Mouse (Mus musculus) spleen, adult 10 weeks (tissue): ENCODE results near the gene Cabs1. TPM values are rescaled to one million over a fixed set of nuclear protein-coding genes. Genes with fewer than 3 reads are reported as not detected.

ENCODE experiments used
- polyA plus RNA-seq: library from polyadenylated mRNA; stranded (reverse); fragments of 350-450 nt; fragmentation: Illumina TruSeq; extraction: RNeasy Lipid Tissue Mini Kit (QIAGEN cat#74804); gene quantifications from one replicate; pipeline ENCODE4 v1.2.3, GENCODE M21; 2015; ENCODE audit warnings: low replicate concordance; ENCODE audit not compliant: insufficient read depth

Gene Cabs1
- polyA plus RNA-seq, result not detected

DNA sequence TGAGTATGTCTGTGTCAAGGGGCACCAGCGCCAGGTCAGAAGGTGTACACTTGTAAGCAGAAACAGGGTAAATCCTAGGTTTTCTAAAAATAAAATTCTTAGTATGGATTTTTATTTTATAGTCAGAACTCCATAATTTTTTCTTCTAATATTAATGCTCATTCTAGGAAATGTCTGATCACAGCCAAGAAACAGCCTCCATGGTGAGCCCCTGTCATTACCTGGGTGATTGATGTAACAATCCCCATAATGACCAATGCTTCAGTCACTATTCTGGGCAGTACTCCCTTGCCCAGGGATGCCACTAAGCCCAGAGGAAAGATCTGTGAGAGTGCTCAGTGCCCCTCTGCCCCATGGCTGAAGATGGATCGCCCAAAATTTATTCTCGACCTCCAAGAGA lies at the start of gene Cabs1:
Cabs1 (plus strand) TSS at position 301 of the 400 bp plus-strand sequence.

GRCm38 (mm10) chr5:87969201-87969600 lies 10.0 kb upstream of the Cabs1 start, which contains the start of the genes 2310003L06Rik and Gm28434:
2310003L06Rik (plus strand) TSS chr5:87969459.
Gm28434 (plus strand) TSS chr5:87969517.

DNA sequence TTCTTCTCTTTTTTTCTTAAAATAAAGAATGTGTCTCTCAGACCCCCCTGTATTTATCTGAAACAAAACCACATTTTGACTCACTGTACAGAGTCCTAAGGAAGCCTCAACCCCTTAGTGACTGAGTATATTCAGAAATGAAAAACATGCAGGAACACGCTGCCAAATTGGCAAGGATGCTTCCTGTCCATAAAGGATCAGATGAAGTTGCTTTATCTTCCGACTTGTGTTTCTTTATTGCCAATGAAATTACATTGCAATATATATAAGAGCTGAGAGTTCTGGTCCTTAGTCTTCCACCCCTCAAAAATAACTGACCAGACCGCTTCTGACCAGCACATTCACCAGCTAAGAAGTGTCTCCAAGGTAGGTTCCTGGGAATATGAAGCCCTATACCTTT lies 23.0 kb downstream of the Cabs1 start, which contains the start of gene Smr3a:
Smr3a (plus strand) TSS at position 301 of the 400 bp plus-strand sequence.

Other genes starting within 250 kb of the Cabs1 start
- not detected for gene Csn1s2a, start 204.9 kb upstream of the Cabs1 start, polyA plus RNA-seq
- gene Csn1s2b, start 171.4 kb upstream of the Cabs1 start, polyA plus RNA-seq, result not detected
- gene Prr27, start 153.8 kb upstream of the Cabs1 start, polyA plus RNA-seq, result not detected
- gene Odam, start 94.4 kb upstream of the Cabs1 start, polyA plus RNA-seq, result not detected
- not detected for gene Csn3, start 53.9 kb upstream of the Cabs1 start, polyA plus RNA-seq
- not detected for gene 2310003L06Rik, start 10.0 kb upstream of the Cabs1 start, polyA plus RNA-seq
- not detected for gene Gm28434, start 9.9 kb upstream of the Cabs1 start, polyA plus RNA-seq
- not detected for gene Smr3a, start 23.1 kb downstream of the Cabs1 start, polyA plus RNA-seq
- not detected for gene Smr2, start 107.1 kb downstream of the Cabs1 start, polyA plus RNA-seq
- gene Gm11116, start 132.1 kb downstream of the Cabs1 start, polyA plus RNA-seq, result not detected
- gene Gm11115, start 174.7 kb downstream of the Cabs1 start, polyA plus RNA-seq, result not detected